Mouse (Mus musculus): ENCODE results near the gene Tmem145.

Gene Tmem145

DNA sequence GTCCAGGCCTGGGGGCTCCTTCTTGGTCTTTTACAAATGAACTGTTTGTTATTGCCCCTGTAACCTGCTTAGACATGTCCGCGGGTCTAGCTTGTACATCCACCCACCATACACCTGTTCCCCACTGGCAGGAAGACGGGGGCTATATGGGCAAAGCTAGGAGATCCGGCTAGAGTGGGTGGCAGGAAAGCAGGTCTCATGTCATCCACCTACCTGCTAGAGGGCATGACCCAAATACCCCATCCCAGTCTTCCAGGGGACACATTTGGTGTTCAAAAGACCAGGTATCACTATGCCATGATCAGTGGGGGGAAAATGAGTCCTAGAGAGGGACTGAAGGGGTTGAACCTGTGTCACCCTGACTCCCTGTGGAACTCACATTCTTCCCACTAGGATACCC lies 28.5 kb upstream of the Tmem145 start:
- DNase-seq = peak; percentile 15

DNA sequence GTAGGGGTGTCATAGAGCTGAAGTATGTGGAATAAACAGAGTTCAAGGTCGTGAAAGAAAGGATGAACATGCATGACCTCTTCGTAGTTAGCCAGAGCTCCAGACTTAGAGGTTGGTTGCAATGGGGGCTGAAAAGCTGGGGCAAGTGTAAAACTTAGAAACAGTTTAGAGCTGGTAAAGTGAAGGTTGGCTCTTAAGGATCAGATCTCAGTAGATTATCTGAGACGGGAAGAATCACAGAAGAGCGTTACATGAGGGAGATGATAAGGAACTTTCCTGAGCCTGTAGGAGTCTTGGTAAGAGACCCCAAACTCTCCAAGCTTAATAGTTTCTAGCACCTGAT lies 27.9 kb upstream of the Tmem145 start:
- no peak for DNase-seq

DNA sequence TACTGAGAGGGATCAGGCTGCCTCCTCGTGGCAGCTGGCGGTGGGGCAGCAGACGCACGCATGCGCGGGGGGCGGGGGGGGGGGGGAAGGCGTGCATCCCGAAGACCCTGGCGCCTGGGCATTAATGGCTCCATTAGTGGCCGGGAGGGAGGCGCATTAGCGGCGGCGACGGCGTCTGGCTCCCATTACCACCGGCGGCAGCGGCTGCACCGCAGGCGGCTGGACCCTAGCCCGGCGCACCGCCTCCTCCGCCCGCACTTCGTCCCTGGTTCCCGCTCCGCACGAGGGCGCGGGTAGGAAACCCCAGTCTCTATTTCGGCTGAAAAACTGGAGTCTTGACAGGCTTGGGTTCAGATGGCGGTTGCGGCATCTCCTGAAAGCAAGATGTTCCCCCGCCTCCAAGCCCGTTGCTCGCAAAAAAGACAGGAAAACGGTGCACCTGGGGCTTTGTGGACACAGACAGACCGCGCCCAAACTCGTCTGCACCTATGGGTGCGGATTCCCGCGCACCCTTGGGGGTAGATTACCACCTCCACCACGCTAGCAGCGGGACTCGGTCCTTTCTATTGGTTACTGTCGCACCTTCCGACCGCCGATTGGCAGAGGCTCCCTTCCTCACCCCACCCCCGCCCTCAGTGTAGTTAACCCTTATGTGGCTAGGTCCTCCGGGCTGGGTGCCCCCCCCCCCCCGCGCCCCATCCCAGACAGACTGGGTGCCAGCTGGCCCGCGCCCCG lies 27.4 kb upstream of the Tmem145 start:
- peak; percentile 86 for DNase-seq

DNA sequence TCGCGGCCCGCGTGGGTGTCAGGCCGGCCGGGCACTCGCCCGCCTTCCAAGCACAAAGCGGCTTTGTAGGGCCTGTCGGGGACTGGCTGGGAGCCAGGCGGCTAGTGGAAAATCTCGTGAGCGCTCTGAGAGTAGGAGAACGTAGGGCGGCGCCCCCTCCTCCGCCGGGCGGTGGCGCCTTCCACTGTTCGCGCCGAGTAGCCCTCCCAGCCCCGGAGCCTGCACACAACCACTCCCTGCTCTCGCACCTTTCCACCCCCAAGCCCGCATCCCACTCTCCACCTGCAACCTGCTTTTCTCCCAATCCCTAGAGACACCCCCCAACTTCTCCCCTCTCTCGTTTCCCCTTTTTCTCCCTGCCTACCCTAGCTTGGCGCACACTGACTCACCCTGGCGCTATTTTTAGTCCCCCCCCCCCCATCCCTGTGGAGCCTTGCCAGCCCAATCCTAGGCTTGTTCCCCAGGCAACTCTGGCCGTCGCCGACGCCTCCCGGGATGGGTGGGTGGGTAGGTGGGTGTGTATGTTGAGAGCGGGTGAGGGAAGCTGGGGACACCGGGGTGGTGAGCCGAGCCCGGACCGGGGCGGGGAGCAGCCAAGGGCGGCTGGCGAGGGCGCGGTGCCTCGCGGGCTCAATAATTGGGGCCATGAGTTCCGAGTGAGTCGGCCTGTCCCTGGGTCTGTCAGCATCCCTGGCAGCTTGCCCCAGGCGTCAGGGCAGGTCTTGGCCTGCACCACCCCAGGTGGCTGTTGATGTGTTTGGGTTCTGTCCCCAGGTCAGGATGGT lies 26.6 kb upstream of the Tmem145 start:
- peak; percentile 89 for DNase-seq

DNA sequence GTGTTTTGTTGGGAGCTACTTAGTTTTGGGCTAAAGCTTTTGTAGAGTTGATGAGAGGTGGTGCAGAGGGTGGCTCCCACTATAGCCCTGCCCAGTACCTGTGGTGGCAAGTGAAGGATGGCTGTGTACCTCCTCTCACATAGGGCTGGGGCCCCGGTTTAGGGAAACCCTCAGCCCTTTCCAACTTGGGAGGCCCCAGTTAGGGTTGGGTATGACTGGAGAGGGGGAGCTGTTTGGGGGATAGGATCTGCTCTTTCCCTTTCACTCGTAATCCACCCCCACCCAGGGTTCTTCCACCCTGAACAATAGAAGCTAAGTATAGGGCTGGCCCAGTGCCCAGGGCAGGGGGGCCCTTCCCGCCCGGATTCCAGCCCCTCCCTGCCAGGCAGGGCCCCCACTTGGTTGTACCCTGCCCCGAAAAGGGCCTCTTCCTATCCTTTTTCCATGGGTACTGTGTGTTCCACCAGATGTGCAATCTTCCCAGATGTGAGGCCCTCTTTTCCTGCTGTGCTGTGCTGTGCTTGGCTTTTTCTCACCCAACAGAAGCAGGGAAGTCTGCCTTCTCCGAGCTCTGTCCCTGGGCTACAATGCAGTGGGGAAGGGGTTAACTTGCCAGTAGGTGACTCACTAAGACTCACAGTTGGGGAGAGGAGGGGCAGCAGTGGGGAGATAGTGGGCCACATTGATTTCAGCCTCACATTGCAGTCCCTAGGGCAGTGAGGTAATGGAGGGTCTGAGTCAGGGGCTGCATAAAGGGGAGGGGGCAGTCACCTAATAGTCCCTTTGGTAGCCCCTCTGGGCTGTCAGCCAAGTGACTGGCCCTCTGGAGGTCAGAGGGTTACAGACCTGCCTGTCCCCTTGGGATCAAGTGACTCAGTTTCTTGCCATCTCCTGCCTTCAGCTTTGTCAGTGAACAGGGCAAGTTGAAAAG lies 25.8 kb upstream of the Tmem145 start:
- peak; percentile 65 for DNase-seq

DNA sequence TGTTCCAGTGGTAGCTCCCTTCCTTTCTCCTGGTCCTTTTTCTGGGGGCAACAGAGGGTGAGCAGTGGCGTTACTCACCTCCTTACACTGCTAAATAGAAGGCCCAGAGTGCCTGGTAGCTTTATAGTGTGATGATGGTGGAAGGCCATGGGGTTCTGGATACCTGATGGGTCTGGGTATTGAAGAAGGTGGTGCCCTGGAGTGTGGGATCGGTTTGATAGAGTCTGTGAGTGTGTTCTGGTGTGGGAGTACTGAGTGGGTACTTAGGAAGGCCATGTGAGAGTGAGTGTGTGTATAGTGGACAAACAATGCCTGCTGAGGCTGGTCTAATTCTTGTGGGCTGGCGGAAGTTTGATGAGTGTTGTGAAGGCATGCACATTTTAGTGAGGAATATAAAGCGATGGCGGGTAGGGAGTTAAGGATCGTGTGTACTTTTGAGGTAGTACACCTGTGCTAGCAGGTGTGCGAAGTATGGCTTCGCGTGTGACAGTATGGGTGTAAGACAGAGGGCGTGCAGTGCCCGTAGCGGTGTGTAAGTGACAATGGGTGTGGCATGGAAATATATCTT lies 24.7 kb upstream of the Tmem145 start:
- no peak for DNase-seq

DNA sequence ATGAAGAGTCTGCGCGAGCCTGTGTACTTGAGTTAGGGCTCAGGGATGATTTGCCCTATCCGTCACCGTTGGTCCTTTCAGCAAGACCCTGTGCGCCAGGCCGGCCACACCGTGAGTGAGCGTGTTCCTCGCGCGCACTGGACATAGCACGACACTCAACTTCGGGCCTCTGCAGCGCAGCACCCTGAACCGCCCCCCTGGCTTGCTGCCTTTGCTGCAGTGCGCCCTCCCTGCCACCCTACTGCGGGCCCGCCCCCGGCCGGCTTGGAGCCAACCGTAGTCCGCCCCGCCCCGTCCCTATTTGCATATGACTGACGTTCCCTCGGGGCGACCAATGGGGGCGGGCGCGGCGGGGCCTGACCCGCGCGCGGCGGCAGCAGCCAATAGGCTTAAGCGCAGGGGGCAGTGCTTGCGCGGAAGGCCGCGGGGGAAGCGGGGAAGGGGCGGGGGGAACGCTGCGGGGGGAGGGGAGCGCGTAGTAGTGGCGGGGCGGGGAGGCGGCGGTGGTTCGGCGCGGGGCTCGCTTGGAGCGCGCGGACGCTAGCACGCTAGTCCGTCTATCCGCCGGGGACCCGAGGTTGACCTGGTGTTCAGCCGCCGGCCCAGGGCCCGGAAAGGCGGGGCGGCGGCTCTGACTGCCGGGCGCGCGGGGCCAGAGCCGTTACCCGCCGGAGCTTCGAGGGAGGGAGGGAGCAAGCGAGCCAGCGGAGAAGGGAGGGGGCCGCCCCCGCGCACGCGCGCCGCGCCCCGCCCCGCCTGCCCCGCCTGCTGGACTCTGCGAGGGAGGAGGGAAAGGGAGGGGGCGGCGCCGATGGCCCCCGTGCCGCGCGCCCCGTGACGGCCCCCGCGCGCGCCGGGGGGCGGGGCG lies 23.9 kb upstream of the Tmem145 start:
- DNase-seq = peak; percentile 98

DNA sequence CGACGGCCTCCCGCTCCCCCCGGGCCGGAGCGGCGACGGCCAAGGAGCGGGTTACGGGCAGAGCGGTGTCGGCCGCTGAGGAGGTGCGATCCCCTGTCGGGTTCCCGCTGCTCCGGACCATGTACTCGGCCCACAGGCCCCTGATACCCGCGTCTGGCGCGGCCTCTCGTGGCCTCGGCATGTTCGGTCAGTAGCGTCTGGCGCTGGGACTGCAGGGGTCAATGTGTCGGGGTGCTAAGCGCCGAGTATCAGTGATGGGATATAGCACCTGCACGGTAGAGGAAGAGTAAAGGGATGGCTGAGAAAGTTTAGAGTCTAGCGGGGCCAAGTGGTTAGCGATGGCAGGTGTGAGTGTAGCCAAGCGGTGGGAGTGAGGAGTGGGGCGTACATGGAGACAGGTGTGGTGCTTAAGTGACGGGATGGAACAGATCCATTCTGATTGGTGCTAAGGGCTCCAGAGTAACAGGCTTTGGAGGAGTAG lies 23.1 kb upstream of the Tmem145 start:
- peak; percentile 61 for DNase-seq

DNA sequence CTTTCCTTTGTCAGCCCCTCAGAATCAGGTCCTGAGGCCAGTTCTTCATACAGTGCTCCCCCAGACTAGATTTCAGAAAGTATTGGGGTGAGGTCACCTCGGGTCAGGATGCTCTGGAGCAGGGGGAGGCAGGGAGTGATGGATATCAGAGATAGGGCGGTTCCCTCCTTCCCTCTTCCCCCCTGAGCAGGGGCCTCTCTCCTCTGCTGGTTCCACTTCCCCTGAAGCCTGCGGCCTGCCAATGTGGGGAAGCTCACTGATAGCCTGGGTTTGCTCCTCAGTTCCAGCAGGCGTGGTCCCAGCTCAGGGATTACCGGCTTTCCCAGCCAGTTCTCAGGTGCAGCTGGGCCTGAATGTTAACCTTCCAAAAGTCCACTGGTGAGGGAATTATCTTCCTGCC lies 22.3 kb upstream of the Tmem145 start:
- peak; percentile 15 for DNase-seq

DNA sequence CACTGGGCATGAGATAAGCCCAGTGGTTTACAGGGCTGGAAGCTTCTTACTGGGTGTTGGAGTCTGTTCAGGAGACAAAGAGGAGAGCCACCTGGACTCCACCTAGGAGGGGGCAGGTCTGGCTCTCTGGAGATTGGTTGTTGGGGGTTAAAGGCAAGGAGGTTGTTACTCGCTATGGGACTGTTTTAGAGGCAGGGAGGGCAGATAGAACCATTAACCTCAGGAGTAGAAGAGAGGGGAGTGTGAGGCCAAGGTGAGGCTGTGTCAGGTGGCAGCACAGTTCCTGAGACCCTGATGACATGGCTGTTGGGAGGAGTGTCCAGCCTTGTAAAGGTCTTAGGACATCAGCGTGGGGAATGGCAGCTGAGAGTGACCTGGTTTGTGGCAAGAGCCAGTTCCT lies 21.7 kb upstream of the Tmem145 start:
- peak; percentile 4 for DNase-seq

DNA sequence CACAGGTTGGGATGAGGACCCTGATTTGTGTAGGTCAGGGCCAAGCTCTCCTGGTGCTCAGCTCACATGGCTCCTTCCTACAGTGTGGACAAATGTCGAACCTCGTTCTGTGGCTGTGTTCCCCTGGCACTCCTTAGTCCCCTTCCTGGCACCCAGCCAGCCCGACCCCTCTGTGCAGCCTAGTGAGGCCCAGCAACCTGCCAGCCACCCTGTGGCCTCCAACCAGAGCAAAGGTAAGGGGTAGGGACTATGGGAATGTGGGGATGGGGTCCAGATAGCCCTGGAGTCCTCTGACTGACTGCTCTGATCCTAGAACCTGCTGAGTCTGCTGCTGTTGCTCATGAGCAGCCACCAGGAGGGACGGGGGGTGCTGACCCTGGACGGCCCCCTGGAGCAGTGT lies 21.1 kb upstream of the Tmem145 start:
- DNase-seq = peak; percentile 15

DNA sequence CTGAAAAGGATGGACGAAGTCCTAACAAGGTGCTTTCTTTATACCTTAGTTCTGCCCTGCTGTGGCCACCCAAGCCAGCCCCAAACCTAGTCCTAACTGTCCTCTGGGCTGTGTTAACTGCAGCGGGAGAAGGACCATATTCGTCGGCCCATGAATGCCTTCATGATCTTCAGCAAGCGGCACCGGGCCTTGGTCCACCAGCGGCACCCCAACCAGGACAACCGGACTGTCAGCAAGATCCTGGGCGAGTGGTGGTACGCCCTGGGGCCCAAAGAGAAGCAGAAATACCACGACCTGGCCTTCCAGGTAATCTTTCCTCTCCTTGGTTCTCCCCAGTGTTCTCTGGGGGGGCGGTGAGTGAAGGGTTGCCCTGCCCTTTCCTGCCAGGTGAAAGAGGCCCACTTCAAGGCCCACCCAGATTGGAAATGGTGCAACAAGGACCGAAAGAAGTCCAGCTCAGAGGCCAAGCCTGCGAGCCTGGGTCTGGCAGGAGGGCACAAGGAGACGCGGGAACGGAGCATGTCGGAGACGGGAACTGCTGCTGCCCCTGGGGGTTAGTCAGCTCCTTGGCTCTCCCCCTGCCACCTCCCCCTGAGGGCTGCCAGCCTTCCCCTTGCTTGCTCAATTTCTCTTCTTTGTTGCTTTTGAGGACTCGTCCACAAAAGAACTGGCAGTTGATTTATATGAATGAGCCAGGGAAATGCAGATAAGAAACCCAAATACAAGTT lies 20.2 kb upstream of the Tmem145 start:
- peak; percentile 4 for DNase-seq

DNA sequence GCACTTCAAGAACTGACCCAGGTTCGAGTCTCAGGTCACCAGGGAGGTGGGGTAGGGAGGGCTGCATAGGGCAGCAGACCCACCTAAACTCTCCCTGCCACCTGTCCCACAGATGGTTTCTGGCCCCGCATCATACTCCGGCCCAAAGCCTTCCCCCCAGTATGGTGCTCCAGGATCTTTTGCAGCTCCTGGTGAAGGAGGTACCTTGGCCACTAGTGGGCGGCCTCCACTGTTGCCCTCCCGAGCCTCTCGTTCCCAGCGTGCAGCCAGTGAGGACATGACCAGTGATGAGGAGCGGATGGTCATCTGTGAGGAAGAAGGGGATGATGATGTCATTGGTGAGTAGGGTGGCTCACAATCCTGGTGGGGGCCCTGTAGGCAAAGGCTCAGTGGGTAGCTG lies 18.9 kb upstream of the Tmem145 start:
- DNase-seq = no peak

DNA sequence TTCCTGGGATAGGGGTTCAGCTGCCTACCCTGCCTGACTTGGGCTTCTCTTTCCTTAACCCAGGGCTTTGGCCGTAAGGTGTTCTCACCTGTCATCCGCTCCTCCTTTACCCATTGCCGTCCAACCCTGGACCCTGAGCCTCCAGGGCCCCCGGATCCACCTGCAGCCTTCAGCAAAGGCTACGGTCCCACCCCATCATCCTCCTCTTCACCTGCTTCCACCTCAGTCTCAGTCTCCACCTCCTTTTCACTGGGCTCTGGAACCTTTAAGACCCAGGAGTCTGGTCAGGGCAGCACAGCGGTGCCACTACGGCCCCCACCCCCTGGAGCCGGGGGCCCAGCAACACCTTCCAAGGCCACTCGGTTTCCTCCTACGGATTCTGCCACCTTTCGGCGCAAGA lies 17.9 kb upstream of the Tmem145 start:
- peak; percentile 3 for DNase-seq

DNA sequence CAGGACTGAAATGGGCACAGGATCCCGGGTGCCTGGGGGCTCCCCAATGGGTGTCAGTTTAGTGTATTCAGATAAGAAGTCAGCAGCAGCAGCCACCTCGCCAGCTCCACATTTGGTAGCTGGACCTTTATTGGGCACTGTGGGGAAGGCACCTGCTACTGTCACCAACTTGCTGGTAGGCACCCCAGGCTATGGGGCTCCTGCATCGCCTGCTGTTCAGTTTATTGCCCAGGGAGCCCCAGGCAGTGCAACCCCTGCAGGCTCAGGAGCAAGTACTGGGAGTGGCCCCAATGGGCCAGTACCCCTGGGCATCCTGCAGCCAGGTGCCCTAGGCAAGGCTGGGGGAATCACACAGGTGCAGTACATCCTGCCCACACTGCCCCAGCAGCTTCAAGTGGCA lies 17.2 kb upstream of the Tmem145 start:
- no peak for DNase-seq

DNA sequence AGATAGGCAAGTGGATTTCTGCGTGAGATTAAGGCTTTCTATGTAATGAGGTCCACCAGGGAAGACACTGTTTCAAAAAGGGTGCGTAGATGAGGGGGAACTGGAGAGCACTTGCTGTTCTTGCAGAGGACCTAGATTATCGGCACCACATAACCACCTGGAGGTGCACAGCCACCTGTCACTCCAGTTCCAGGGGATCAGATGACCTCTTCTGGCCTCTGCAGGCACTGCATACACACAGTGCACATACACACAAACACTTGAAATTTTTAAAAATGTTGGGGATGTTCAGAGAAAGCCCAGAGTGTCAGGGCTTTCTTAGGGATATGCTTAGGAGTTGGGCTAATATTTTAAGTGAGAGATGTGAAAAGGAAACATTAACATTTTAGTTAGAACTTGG lies 16.0 kb upstream of the Tmem145 start:
- no peak for DNase-seq

DNA sequence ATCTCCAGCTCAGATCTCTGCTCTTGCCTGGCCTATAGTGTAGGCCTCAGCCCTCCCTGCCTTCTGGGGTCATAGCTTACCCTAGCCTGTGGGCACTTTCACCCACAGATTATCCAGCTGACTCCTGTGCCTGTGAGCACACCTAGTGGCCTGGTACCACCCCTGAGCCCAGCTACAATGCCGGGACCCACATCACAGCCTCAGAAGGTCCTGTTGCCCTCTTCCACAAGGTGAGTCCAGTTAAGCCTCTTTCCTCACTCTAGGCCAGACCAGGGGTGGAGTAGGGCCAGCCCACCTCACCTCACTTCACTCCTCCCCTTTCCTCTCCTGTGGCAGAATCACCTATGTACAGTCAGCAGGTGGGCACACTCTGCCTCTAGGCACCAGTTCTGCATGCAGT lies 15.4 kb upstream of the Tmem145 start:
- DNase-seq = no peak

DNA sequence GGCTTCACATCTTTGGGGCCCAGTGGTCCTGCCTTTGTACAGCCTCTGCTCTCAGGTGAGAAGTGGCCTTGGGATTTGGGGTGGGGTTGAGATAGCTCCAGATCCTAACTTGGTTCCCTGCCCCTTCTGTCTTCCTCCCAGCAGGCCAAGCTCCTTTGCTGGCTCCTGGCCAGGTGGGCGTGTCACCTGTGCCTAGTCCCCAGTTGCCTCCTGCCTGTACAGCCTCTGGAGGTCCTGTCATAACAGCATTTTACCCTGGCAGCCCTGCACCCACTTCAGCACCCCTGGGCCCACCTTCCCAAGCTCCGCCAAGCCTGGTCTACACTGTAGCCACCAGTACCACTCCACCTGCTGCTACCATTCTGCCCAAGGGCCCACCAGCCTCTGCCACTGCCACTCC lies 15.0 kb upstream of the Tmem145 start:
- peak; percentile 67 for DNase-seq

DNA sequence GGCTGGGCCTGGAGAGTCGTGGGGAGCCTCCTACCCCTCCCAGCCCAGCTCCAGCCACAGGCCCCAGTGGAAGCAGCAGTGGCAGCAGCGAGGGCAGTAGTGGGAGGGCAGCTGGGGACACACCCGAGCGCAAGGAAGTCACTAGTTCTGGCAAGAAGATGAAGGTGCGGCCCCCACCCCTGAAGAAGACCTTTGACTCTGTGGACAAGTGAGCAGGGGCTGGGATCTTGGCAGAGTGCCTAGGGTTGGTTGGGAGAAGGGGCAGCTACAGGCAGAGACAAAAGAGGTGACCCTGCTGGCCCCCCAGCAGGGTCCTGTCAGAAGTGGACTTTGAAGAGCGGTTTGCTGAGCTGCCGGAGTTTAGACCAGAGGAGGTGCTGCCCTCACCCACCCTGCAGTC lies 13.8 kb upstream of the Tmem145 start:
- DNase-seq = peak; percentile 15

DNA sequence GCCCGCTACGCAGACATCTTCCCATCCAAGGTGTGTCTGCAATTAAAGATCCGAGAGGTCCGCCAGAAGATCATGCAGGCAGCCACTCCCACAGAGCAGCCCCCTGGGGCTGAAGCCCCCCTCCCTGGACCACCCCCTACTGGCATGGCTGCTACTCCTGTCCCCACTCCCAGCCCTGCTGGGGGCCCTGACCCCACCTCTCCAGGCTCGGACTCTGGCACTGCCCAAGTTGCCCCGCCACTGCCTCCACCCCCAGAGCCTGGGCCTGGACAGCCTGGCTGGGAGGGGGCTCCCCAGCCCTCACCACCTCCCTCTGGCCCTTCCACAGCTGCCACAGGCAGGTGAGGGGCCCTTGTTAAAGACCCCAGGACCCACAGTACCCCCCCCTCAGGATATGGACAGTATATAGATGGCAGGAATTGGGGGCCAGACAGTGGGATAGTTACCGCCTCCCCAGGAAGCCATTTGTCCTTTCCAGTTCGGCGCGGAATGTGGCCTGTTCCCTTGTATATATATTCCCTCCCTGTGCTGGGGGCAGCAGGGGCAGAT lies 12.6 kb upstream of the Tmem145 start:
- no peak for DNase-seq

DNA sequence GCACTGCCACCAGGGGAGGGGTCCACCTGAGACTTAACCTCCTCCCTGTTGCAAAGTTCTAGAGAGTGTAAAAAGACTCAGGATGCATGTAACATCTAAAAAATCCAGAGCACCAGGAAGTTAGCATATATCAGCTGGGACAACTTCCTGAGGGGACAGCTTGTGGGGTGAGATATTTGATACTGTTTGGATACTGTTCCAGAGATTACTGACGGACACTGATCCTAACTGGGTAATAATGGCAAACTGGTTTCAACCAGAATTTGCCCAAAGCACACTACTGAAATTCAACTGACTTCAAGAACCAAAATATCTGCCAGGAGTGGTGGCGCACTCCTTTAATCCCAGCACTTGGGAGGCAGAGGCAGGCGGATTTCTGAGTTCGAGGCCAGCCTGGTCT lies 11.4 kb upstream of the Tmem145 start:
- DNase-seq = no peak

All from kidney, adult 9 months (tissue).